Mouse (Mus musculus) olfactory bulb, adult 2 months (tissue): ENCODE results near the gene E330009J07Rik.

Experiments
- CTCF ChIP-seq: fragments of 200-500 bp; IDR thresholded peaks from 2 replicates; pipeline ENCODE4 v1.5.1; 2012; ENCODE audit warnings: low read depth, mild to moderate bottlenecking, low read length, moderate library complexity; ENCODE audit not compliant: insufficient read depth
- POLR2A ChIP-seq: fragments of 200-500 bp; IDR thresholded peaks from 2 replicates; pipeline ENCODE4 v1.6.1; 2012; ENCODE audit warnings: mild to moderate bottlenecking, low read depth, low read length, moderate library complexity; ENCODE audit not compliant: insufficient read depth

GRCm38 (mm10) chr6:40441276-40441675 lies 5.3 kb upstream of the E330009J07Rik start:
- TF ChIP-seq POLR2A = no peak
- no peak for TF ChIP-seq CTCF
